Mouse (Mus musculus): ENCODE results near the gene Thsd4. TPM values are rescaled to one million over a fixed set of nuclear protein-coding genes. Genes with fewer than 3 reads are reported as not detected.

Thsd4 gene
- polyA plus RNA-seq, 1 experiment from 2014 or later = 31.0 TPM

DNA sequence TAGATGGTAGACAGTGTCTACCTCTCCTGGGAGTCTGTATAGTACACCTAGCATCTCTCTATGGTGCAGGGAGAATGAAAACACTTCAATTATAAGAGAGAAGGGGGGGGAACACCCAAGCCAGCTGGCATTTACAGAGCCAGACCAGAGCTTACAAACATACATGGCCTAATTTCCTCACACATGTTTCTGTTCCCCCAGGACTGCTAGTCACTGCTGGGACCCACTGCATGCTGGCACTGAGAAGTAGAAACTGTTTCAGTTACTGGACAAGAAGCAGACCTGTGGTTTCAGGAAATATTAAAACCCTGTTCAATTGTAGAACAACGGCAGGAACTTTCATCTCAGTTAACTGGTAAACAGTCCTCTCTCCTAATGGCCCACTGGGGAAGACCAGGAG, 308.7 kb downstream of the Thsd4 start:
- no peaks in the 10 kb centered on the region for H3K4me1 ChIP-seq
- H3K36me3 ChIP-seq = no peaks in the 10 kb centered on the region
- H3K27me3 ChIP-seq = no peaks in the 10 kb centered on the region
- no peak overlapping the region for H3K27ac ChIP-seq
- no peaks in the 10 kb centered on the region for H3K9me3 ChIP-seq (replicated peaks)
- no peak overlapping the region for H3K9ac ChIP-seq
- no peak overlapping the region for H3K4me3 ChIP-seq (replicated peaks)
- H3K4me2 ChIP-seq = no peak overlapping the region
- ATAC-seq (replicated peaks; ENCODE audit: low FRiP score) = no peak
- 59% methylated on average over 1 of the region's 1 CpGs for WGBS

DNA sequence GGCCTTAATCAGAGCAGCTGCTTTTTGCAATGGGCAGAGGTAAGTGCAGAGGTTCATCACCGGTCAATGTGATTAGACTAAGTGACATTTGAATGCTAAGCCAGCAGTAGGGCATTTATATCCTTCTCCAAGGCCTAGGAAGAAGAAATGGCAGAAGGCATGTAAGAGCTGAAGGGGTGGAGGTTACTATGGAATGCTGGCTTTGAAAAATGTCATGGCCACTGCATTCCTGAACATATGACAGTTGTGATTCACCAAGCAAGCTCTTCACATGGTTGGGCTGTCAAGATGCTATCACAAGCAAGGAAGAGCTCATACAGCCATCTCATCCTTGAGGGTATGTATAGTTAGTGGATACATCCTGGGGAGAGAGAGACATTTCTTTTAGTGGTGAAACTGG, 313.0 kb downstream of the Thsd4 start:
- ATAC-seq (replicated peaks; ENCODE audit: low FRiP score) = no peak
- Histone ChIP-seq H3K9me3 (replicated peaks) (no peaks in the 10 kb centered on the region), H3K4me3 (replicated peaks) (no peak overlapping the region), H3K36me3 (no peaks in the 10 kb centered on the region), H3K9ac (no peak overlapping the region), H3K4me1 (no peaks in the 10 kb centered on the region), H3K27ac (no peak overlapping the region), H3K27me3 (no peaks in the 10 kb centered on the region), H3K4me2 (no peak overlapping the region)
- 90% methylated on average over 1 of the region's 1 CpGs for WGBS

DNA sequence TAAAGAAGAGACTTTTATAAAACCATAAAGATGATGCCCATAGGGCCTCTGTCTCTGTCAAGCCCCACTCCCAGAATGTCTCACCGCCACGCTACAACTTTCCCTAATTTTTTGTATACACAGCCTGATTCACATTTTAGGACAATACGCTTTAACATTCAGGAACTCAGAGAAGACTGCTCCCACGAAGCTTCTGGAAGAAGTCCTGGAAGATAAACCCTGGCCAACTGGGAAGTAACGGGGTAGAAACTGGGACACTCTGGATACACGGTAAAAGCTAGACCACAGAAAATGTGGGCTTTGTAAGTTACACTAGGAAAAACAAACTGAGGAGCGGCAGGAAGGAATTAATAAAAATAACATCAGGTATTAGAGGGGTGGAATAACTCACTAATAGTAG, 318.7 kb downstream of the Thsd4 start:
- Histone ChIP-seq H3K9ac (no peak overlapping the region), H3K4me3 (replicated peaks) (no peak overlapping the region), H3K27ac (no peak overlapping the region), H3K4me1 (peaks cover 9% of the 10 kb centered on the region), H3K27me3 (no peaks in the 10 kb centered on the region), H3K4me2 (no peak overlapping the region), H3K9me3 (replicated peaks) (no peaks in the 10 kb centered on the region), H3K36me3 (no peaks in the 10 kb centered on the region)
- ATAC-seq (replicated peaks; ENCODE audit: low FRiP score) = no peak
- 63% methylated on average over 7 of the region's 7 CpGs for WGBS

DNA sequence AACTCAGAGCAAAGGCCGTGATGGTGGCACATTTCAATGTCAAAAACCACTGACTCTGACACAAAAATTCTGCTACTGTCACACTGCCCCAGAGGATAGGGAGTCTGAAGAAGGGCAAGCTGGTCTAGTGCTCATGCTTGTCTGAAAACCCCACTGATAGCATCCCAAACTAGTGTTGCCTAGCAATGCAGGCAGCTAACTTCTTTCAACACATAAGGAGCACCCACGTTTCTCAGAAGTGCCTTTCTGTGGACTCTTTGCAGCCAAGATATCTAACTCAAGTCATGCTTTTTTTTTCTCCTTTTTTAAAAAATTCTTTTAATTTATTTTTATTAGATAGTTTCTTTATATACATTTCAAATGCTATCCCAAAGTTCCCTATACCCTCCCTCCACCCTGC, 321.4 kb downstream of the Thsd4 start:
- no peak overlapping the region for H3K27ac ChIP-seq

DNA sequence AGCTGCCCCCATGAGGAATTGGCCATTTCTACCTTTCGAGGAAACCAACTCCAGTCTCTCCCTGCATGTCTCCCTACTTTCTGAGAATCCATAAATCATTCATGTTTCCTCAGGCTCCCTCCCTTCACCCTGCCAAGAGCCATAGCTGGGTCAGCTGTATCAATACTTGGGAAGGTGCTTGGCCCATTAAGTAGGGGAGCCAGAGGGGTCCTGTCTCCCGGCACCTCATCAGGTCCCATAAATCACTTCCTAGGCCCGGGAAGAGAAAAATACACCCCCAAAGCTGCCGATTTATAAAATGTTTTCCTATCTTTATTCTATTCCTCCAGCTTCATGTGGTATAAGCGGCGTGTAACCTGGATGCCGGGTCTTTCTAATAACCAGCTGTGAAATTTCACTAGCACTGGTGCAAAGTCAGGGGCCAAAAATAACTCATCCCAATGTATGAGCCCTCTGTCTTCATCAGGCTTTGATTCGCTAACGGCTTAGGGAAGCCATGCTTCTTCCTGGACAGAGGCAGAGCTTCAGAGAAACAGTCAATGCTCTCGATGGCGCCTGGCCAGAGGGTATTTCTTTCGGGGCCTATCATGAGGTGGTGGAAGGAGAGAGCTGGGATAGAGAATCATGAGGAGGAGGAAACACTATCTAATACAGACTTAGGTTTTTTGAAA, 323.2 kb downstream of the Thsd4 start:
- ATAC-seq (replicated peaks; ENCODE audit: low FRiP score) = no peak
- Histone ChIP-seq H3K27ac (no peak overlapping the region), H3K27me3 (no peaks in the 10 kb centered on the region), H3K36me3 (no peaks in the 10 kb centered on the region), H3K9ac (no peak overlapping the region), H3K4me3 (replicated peaks) (no peak overlapping the region), H3K4me2 (no peak overlapping the region), H3K4me1 (peaks cover 12% of the 10 kb centered on the region), H3K9me3 (replicated peaks) (no peaks in the 10 kb centered on the region)
- 44% methylated on average over 12 of the region's 12 CpGs for WGBS

More for the DNA sequence above, 321.4 kb downstream of the Thsd4 start:
- WGBS = 86% methylated on average over 2 of the region's 2 CpGs
- peaks cover 9% of the 10 kb centered on the region for H3K4me1 ChIP-seq
- no peaks in the 10 kb centered on the region for H3K36me3 ChIP-seq
- H3K9ac ChIP-seq = no peak overlapping the region
- H3K9me3 ChIP-seq (replicated peaks) = no peaks in the 10 kb centered on the region
- ATAC-seq (replicated peaks; ENCODE audit: low FRiP score) = no peak
- H3K4me3 ChIP-seq (replicated peaks) = no peak overlapping the region
- no peaks in the 10 kb centered on the region for H3K27me3 ChIP-seq
- H3K4me2 ChIP-seq = no peak overlapping the region

DNA sequence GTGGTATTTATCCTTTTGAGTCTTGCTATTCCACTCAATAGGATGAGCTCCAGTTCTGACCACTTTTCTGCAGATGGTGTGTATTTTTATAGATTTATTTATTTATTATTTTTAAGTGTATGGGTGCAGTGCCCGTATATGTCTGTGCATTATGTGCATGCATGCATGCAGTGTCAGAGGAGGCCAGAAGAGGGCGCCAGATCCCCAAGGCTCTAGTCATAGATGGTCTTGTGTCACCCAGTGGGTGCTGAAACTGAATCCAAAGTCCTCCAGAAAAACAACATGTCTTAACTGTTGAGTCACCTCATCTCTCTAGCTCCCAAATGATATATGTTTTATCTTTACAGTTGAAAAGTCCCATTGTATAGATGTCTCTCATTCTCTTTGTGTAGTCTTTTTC, 326.3 kb downstream of the Thsd4 start:
- peaks cover 12% of the 10 kb centered on the region for H3K4me1 ChIP-seq
- no peaks in the 10 kb centered on the region for H3K9me3 ChIP-seq (replicated peaks)
- H3K4me3 ChIP-seq (replicated peaks) = no peak overlapping the region
- H3K9ac ChIP-seq = no peak overlapping the region
- no peaks in the 10 kb centered on the region for H3K27me3 ChIP-seq
- H3K27ac ChIP-seq = no peak overlapping the region
- no peak overlapping the region for H3K4me2 ChIP-seq
- 90% methylated on average over 2 of the region's 2 CpGs for WGBS
- no peak for ATAC-seq (replicated peaks; ENCODE audit: low FRiP score)
- H3K36me3 ChIP-seq = no peaks in the 10 kb centered on the region

DNA sequence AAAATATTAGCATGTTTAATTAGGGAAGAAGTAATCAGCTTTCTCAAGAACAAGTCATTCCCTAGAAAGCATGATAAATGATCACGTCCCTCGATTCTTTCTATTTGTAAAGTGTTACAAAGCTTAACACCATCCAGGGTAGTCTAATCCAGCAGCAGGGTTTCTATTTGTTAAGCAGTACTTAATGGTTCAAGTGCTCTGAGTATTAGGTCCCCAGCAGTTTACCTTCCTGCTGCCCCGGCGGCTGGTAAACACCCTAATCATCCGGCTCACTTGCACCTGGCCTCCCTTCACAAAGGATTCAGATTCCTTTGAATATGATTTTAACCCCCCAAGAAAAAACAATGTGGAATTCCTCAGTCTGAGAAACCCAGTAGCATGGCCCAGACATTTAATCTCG, 326.9 kb downstream of the Thsd4 start:
- no peaks in the 10 kb centered on the region for H3K36me3 ChIP-seq
- H3K9ac ChIP-seq = no peak overlapping the region
- ATAC-seq (replicated peaks; ENCODE audit: low FRiP score) = no peak
- peaks cover 12% of the 10 kb centered on the region for H3K4me1 ChIP-seq
- H3K9me3 ChIP-seq (replicated peaks) = no peaks in the 10 kb centered on the region
- H3K27ac ChIP-seq = no peak overlapping the region
- no peak overlapping the region for H3K4me3 ChIP-seq (replicated peaks)
- 76% methylated on average over 6 of the region's 6 CpGs for WGBS
- no peaks in the 10 kb centered on the region for H3K27me3 ChIP-seq
- H3K4me2 ChIP-seq = no peak overlapping the region

DNA sequence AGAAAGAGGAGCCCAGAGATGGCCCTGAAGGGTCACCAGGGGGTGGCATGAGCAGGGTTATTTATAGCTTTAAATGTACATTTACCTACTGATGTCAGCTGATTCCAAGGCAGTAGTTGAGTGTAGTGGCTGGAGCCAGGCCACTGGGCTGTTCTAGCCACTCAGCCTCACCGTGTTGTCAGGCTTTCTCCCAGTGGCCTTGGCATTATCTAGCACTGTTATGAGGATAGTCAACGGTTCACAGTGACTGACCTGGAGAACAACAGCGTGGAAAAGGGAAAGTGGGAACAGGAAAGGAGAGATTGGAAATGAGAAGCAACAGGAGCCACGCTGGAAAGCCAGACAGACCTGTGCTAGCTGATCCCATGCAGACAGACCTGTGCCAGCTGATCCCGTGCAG, 329.5 kb downstream of the Thsd4 start:
- no peak for ATAC-seq (replicated peaks; ENCODE audit: low FRiP score)
- H3K27ac ChIP-seq = no peak overlapping the region
- 82% methylated on average over 5 of the region's 5 CpGs for WGBS

DNA sequence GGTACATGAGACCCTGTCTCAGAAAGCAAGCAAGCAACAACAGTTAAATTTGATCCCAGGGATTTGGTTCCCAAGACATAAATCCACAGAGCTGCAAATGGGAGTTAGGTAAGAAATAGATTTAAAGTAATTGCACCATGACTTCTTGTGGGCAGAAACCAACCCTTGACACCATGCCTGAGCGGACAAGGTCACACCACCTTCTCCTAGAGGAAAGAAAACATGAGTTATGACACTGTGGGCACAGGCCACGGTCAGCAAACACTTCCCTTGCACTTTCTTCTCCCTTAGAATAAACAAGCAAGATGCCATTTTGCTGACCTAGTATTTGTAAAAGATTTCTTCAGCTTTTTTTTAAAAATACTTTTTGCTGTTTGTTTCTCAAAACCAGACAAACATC, 334.4 kb downstream of the Thsd4 start:
- H3K4me3 ChIP-seq (replicated peaks) = no peak overlapping the region
- H3K36me3 ChIP-seq = no peaks in the 10 kb centered on the region
- peak; percentile 67; the same call in 1 of the 2 replicates for ATAC-seq (replicated peaks; ENCODE audit: low FRiP score)

More for the DNA sequence above, 329.5 kb downstream of the Thsd4 start:
- Histone ChIP-seq H3K36me3 (no peaks in the 10 kb centered on the region), H3K4me1 (peaks cover 12% of the 10 kb centered on the region), H3K4me2 (no peak overlapping the region), H3K9me3 (replicated peaks) (no peaks in the 10 kb centered on the region), H3K27me3 (no peaks in the 10 kb centered on the region), H3K4me3 (replicated peaks) (no peak overlapping the region), H3K9ac (no peak overlapping the region)

DNA sequence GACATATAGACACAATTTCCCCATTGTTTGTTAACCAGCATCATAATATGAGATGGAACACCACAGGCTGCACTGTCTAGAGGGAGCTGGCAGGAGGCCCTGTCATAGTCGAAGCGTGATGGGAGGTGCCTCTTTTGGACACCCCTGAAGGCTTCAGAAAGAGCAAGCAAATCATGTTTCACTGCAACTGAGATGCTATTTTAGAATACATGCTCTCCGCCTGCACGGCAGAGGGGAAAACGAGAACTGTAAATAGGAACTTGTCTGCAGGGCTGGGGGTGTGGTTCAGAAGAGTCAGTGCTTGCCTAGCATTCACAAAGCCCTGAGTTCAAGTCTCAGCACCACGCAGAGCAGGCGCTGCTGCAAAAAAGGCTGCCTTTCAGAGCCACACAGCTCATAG, 334.9 kb downstream of the Thsd4 start:
- no peak overlapping the region for H3K4me2 ChIP-seq
- H3K4me3 ChIP-seq (replicated peaks) = no peak overlapping the region
- H3K27ac ChIP-seq = peak overlapping the region; percentile 78
- peak; percentile 36; the same call in 1 of the 2 replicates for ATAC-seq (replicated peaks; ENCODE audit: low FRiP score)
- H3K36me3 ChIP-seq = no peaks in the 10 kb centered on the region
- peaks cover 17% of the 10 kb centered on the region for H3K4me1 ChIP-seq
- H3K9me3 ChIP-seq (replicated peaks) = no peaks in the 10 kb centered on the region
- no peak overlapping the region for H3K9ac ChIP-seq
- 43% methylated on average over 7 of the region's 7 CpGs for WGBS
- H3K27me3 ChIP-seq = no peaks in the 10 kb centered on the region

More for the DNA sequence above, 334.4 kb downstream of the Thsd4 start:
- Histone ChIP-seq H3K9me3 (replicated peaks) (no peaks in the 10 kb centered on the region), H3K9ac (no peak overlapping the region), H3K4me2 (no peak overlapping the region), H3K27ac (peak overlapping the region; percentile 78), H3K4me1 (peaks cover 17% of the 10 kb centered on the region), H3K27me3 (no peaks in the 10 kb centered on the region)
- WGBS = 23% methylated on average over 2 of the region's 2 CpGs

DNA sequence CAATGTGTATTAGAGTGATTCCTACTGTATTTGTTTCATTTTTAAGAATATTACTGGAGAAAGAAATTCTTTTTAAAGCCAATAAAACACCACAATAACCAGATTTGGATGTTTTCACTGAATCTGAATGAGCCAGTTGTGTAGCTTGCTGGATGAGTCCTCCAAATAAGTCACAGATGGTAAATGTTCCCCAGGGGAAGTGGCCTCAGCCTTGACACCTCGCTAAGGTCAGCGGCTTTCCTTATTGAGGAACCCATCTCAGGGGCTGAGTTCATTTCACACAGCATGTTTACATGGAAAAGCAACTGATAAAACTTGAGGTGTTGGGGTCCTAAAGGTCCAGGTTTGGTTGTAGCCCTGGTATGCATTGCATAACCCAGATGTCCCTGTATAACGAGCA, 337.8 kb downstream of the Thsd4 start:
- Histone ChIP-seq H3K9ac (no peak overlapping the region), H3K9me3 (replicated peaks) (no peaks in the 10 kb centered on the region), H3K4me1 (peaks cover 31% of the 10 kb centered on the region), H3K27ac (no peak overlapping the region), H3K4me3 (replicated peaks) (no peak overlapping the region), H3K4me2 (no peak overlapping the region), H3K27me3 (no peaks in the 10 kb centered on the region), H3K36me3 (no peaks in the 10 kb centered on the region)
- 50% methylated on average over 3 of the region's 3 CpGs for WGBS
- ATAC-seq (replicated peaks; ENCODE audit: low FRiP score) = no peak

DNA sequence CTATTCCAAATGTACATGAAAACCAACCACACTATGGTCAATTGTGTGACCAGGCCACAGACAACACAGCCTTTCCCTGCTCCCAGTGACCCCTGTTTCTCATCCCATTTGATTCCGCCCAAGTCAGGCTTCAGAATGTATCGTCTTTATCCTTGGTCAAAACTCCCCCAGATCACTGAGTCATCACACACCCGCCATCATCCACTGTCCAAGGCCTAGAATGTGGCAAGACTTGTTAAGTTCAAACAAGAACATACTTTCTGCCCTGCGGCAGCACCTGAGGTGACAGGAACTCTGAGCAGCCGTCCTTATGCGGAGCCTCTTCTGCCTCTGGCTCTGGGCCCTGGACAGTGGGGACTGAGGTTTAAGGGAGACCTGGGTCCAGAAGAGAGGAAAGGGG, 339.5 kb downstream of the Thsd4 start:
- WGBS = 86% methylated on average over 6 of the region's 6 CpGs
- no peak for ATAC-seq (replicated peaks; ENCODE audit: low FRiP score)
- H3K4me2 ChIP-seq = no peak overlapping the region
- H3K36me3 ChIP-seq = no peaks in the 10 kb centered on the region
- H3K4me1 ChIP-seq = peaks cover 22% of the 10 kb centered on the region
- H3K9ac ChIP-seq = no peak overlapping the region
- H3K27ac ChIP-seq = no peak overlapping the region
- H3K27me3 ChIP-seq = no peaks in the 10 kb centered on the region
- H3K9me3 ChIP-seq (replicated peaks) = no peaks in the 10 kb centered on the region
- no peak overlapping the region for H3K4me3 ChIP-seq (replicated peaks)

DNA sequence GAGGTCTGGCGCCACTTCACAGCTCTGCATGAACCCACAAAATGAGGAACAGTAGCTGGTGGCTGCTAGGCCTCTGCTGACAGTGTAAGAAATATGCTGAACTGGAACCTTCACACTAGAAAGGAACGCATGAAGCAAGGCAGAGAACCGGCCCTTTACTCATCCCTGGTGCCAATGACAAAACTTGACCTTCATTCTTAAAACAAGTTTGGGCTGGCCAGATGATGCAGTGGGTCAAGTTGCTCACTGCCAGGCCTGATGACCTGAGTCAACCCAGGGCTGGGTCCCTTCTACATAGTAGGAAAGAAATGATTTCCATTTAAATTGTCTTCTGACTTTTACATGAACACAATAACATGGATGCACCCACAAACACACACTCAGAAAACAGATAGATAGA, 340.9 kb downstream of the Thsd4 start:
- no peak overlapping the region for H3K4me2 ChIP-seq
- 82% methylated on average over 3 of the region's 3 CpGs for WGBS
- no peaks in the 10 kb centered on the region for H3K9me3 ChIP-seq (replicated peaks)
- no peaks in the 10 kb centered on the region for H3K27me3 ChIP-seq
- H3K9ac ChIP-seq = no peak overlapping the region
- peaks cover 16% of the 10 kb centered on the region for H3K4me1 ChIP-seq
- no peaks in the 10 kb centered on the region for H3K36me3 ChIP-seq
- H3K27ac ChIP-seq = no peak overlapping the region
- ATAC-seq (replicated peaks; ENCODE audit: low FRiP score) = no peak
- no peak overlapping the region for H3K4me3 ChIP-seq (replicated peaks)
